Mouse (Mus musculus) bone marrow, adult 2 months (tissue): Measurements from ENCODE around the gene Zfp963. TPM values are rescaled to one million over a fixed set of nuclear protein-coding genes. Genes with fewer than 3 reads are reported as not detected.
A peak's percentile ranks its signal among the peaks of the same experiment; 100 is the strongest.

Source experiments
- H3K27ac ChIP-seq: fragments of 200-500 bp; 2 replicates; pipeline ENCODE4 v1.5.1; 2012; ENCODE audit warnings: low read depth, mild to moderate bottlenecking, control low read depth, inconsistent platforms, low read length; ENCODE audit not compliant: control insufficient read depth, poor library complexity, insufficient read depth
- H3K4me1 ChIP-seq: fragments of 200-500 bp; 2 replicates; pipeline ENCODE4 v1.6.1; 2011; ENCODE audit warnings: low read length; ENCODE audit not compliant: control insufficient read depth, insufficient read depth
- H3K4me3 ChIP-seq: fragments of 200-500 bp; replicated peaks from 2 replicates; pipeline ENCODE3; 2011; ENCODE audit warnings: mild to moderate bottlenecking, low read depth, low read length, control low read depth; ENCODE audit not compliant: control insufficient read depth
- CTCF ChIP-seq: fragments of 200-500 bp; IDR thresholded peaks from 2 replicates; pipeline ENCODE4 v1.5.1; 2011; ENCODE audit warnings: low read length, control low read depth; ENCODE audit not compliant: control insufficient read depth, insufficient read depth
- POLR2A ChIP-seq: fragments of 200-500 bp; IDR thresholded peaks from 2 replicates; pipeline ENCODE4 v1.6.1; 2011; ENCODE audit warnings: low read depth, mild to moderate bottlenecking, control low read depth, low read length, borderline replicate concordance; ENCODE audit not compliant: control insufficient read depth
- WGBS: fragments of 180-500 bp; shearing (Covaris S2); methylation state at CpG from one replicate; pipeline ENCODE4 v1.1.7; 2018; 5-methylcytosine and 5-hydroxymethylcytosine counted together
- polyA plus RNA-seq: library from polyadenylated mRNA; stranded (reverse); fragments of >200 nt; gene quantifications from 2 replicates; pipeline ENCODE4 v1.2.4, GENCODE M21; 2011; ENCODE audit warnings: low replicate concordance; ENCODE audit not compliant: missing spikeins, insufficient read depth, insufficient read length

Gene Zfp963
- 3.6 and 6.2 TPM in 2 replicates for polyA plus RNA-seq

GRCm38 (mm10) chr8:69749544-69750454 lies at the start of gene Zfp963:
Zfp963 (minus strand) TSS chr8:69749970.
- Histone ChIP-seq H3K4me3 (peak within 1 kb of the TSS; percentile 98), H3K27ac (peak within 1 kb of the TSS; percentile 100), H3K4me1 (no peaks in the 10 kb centered on the region; the same call in none of the 2 replicates)
- no peak for TF ChIP-seq CTCF
- peak; percentile 96 for TF ChIP-seq POLR2A
- 4% methylated on average over 48 of the region's 48 CpGs for WGBS

- H3K4me3 ChIP-seq = no peak overlapping the region
- H3K27ac ChIP-seq = no peak overlapping the region
- H3K4me1 ChIP-seq = no peaks in the 10 kb centered on the region
- TF ChIP-seq POLR2A (no peak), CTCF (no peak; the same call in 1 of the 2 replicates)
- 92% methylated on average over 8 of the region's 8 CpGs for WGBS
Measured at GRCm38 (mm10) chr8:69799261-69799660, 49.5 kb upstream of the Zfp963 start.

- WGBS = 93% methylated on average over 10 of the region's 10 CpGs
- TF ChIP-seq CTCF = no peak
- TF ChIP-seq POLR2A = no peak
Measured at GRCm38 (mm10) chr8:69797661-69798060, 47.9 kb upstream of the Zfp963 start.

GRCm38 (mm10) chr8:69796721-69797345 lies 47.1 kb upstream of the Zfp963 start:
- 94% methylated on average over 16 of the region's 16 CpGs for WGBS
- H3K4me3 ChIP-seq = no peak overlapping the region
- TF ChIP-seq CTCF = no peak
- no peak for TF ChIP-seq POLR2A
- H3K4me1 ChIP-seq = no peaks in the 10 kb centered on the region
- H3K27ac ChIP-seq = no peak overlapping the region

More at GRCm38 (mm10) chr8:69797661-69798060, 47.9 kb upstream of the Zfp963 start:
- H3K27ac ChIP-seq = no peak overlapping the region
- H3K4me3 ChIP-seq = no peak overlapping the region
- H3K4me1 ChIP-seq = no peaks in the 10 kb centered on the region

GRCm38 (mm10) chr8:69794901-69795300 lies 45.1 kb upstream of the Zfp963 start:
- Histone ChIP-seq H3K4me1 (no peaks in the 10 kb centered on the region), H3K4me3 (no peak overlapping the region), H3K27ac (no peak overlapping the region)
- 95% methylated on average over 6 of the region's 6 CpGs for WGBS
- TF ChIP-seq CTCF = no peak
- TF ChIP-seq POLR2A = no peak

- TF ChIP-seq POLR2A = no peak
- no peak for TF ChIP-seq CTCF
- WGBS = 91% methylated on average over 3 of the region's 3 CpGs
- H3K4me1 ChIP-seq = no peaks in the 10 kb centered on the region; the same call in 1 of the 2 replicates
Measured at GRCm38 (mm10) chr8:69794096-69794495, 44.3 kb upstream of the Zfp963 start.

GRCm38 (mm10) chr8:69793666-69794065 lies 43.9 kb upstream of the Zfp963 start:
- Histone ChIP-seq H3K27ac (no peak overlapping the region), H3K4me3 (no peak overlapping the region), H3K4me1 (no peaks in the 10 kb centered on the region; the same call in 1 of the 2 replicates)
- TF ChIP-seq POLR2A (no peak), CTCF (no peak)
- WGBS = 95% methylated on average over 4 of the region's 4 CpGs

More at GRCm38 (mm10) chr8:69794096-69794495, 44.3 kb upstream of the Zfp963 start:
- H3K4me3 ChIP-seq = no peak overlapping the region
- no peak overlapping the region for H3K27ac ChIP-seq

GRCm38 (mm10) chr8:69791415-69792068 lies 41.8 kb upstream of the Zfp963 start:
- no peaks in the 10 kb centered on the region; the same call in 1 of the 2 replicates for H3K4me1 ChIP-seq
- TF ChIP-seq CTCF (no peak), POLR2A (no peak)
- peak overlapping the region; percentile 83 for H3K4me3 ChIP-seq
- WGBS = under 1% methylated on average over 47 of the region's 48 CpGs
- peak overlapping the region; percentile 89 for H3K27ac ChIP-seq
